Comparison of ENCODE assay signal across 15 mouse cellular contexts in the genomic region with DNA sequence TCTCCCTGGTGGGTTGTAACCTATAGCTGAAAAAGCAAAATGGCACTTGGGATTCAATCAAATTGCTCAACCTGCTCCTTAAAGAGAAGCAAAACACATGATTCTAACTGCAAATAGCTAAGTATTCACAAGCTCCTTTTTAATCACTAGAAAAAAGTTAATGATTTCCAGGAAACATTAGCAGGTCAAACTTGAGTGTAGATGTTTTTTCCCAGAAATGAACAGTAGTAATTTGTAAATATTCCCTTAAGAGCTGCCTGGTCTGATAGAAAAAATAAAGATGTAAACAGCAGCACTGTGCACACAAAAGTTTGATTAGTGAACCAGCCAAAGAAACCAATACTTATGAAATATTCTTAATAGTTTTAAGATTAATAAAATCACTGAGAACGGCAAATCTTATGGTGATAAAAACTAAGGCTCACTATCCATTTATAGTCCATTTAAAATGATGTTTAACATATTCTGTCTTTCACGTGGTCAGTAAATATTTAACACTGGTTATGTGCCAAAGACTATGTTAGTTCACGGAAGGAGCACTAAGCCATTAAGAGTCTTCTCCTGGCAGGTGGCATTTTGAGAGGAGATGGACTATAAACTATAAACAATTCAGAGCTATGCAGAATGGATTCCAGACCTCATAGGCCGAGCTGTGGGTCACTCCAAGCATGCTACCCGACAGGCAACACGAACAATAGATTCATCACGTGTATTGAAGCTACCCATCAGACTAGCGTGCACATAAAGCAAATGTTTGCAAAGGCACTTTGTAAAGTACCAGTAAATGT. TPM values are rescaled to one million over a fixed set of nuclear protein-coding genes. Genes with fewer than 3 reads are reported as not detected.
A peak's percentile ranks its signal among the peaks of the same experiment; 100 is the strongest.
DNase-seq lines count a peak whose midpoint lies in the region; ATAC-seq and TF ChIP-seq lines count a peak whose summit lies in the region.
"Had no signal": no experiment of that assay in that cellular context is flagged by ENCODE, and none has a peak within 500 bp of the region (broad histone marks: within the 10 kb centered on the region; RNA-seq: fewer than 3 reads in every experiment).

No protein-coding gene starts in this region.

- WGBS in liver, embryonic 15.5 days (ENCODE audit: insufficient replicate concordance), result 85% methylated on average over 8 of the region's 8 CpGs
- WGBS in liver, embryonic 12.5 days (ENCODE audit: insufficient replicate concordance), result 82% methylated on average over 8 of the region's 8 CpGs
- WGBS in kidney, embryonic 15.5 days, result 75% methylated on average over 8 of the region's 8 CpGs
- WGBS in liver, postnatal 0 days (ENCODE audit: insufficient replicate concordance), result 79% methylated on average over 8 of the region's 8 CpGs

- TF ChIP-seq CTCF in liver, postnatal 0 days (IDR thresholded peaks at IDR 0.05; ENCODE audit: low read depth), result no peak

- no peak overlapping the region for H3K9ac ChIP-seq in liver, embryonic 15.5 days
- no peak overlapping the region for H3K9ac ChIP-seq in liver, embryonic 12.5 days
- no peak overlapping the region for H3K9ac ChIP-seq in kidney, embryonic 15.5 days
- no peak overlapping the region for H3K9ac ChIP-seq in liver, postnatal 0 days (replicated peaks)
- H3K9ac ChIP-seq: forebrain, embryonic 12.5 days; limb, embryonic 13.5 days; midbrain, embryonic 12.5 days had no signal

- H3K4me1 ChIP-seq in liver, embryonic 15.5 days (replicated peaks), result peaks cover 59% of the 10 kb centered on the region
- peaks cover 68% of the 10 kb centered on the region for H3K4me1 ChIP-seq in liver, embryonic 12.5 days
- peaks cover 2% of the 10 kb centered on the region; the same call in 1 of the 2 replicates for H3K4me1 ChIP-seq in kidney, embryonic 15.5 days
- peaks cover 25% of the 10 kb centered on the region; the same call in 1 of the 2 replicates for H3K4me1 ChIP-seq in liver, postnatal 0 days (ENCODE audit: insufficient read depth)
- H3K4me1 ChIP-seq: forebrain, embryonic 12.5 days; limb, embryonic 13.5 days; midbrain, embryonic 12.5 days had no signal

- H3K9me3 ChIP-seq in liver, embryonic 15.5 days (replicated peaks), result no peaks in the 10 kb centered on the region
- H3K9me3 ChIP-seq in liver, embryonic 12.5 days (replicated peaks), result peaks cover 4% of the 10 kb centered on the region; the same call in 1 of the 2 replicates
- H3K9me3 ChIP-seq in kidney, embryonic 15.5 days (replicated peaks), result no peaks in the 10 kb centered on the region
- no peaks in the 10 kb centered on the region for H3K9me3 ChIP-seq in liver, postnatal 0 days (ENCODE audit: low read length)
- H3K9me3 ChIP-seq: forebrain, embryonic 12.5 days; limb, embryonic 13.5 days; midbrain, embryonic 12.5 days had no signal

- peaks cover 11% of the 10 kb centered on the region for H3K36me3 ChIP-seq in liver, embryonic 15.5 days (replicated peaks)
- H3K36me3 ChIP-seq in liver, embryonic 12.5 days, result peaks cover 20% of the 10 kb centered on the region
- H3K36me3 ChIP-seq in kidney, embryonic 15.5 days, result peaks cover 4% of the 10 kb centered on the region; the same call in 1 of the 2 replicates
- H3K36me3 ChIP-seq in liver, postnatal 0 days (replicated peaks; ENCODE audit: insufficient read depth, low read length), result no peaks in the 10 kb centered on the region
- H3K36me3 ChIP-seq: forebrain, embryonic 12.5 days; midbrain, embryonic 12.5 days had no signal

- H3K4me3 ChIP-seq in liver, embryonic 15.5 days (replicated peaks), result no peak overlapping the region
- H3K4me3 ChIP-seq in liver, embryonic 12.5 days, result no peak overlapping the region
- no peak overlapping the region for H3K4me3 ChIP-seq in kidney, embryonic 15.5 days (replicated peaks)
- H3K4me3 ChIP-seq in liver, postnatal 0 days (ENCODE audit: low read depth, low read length), result no peak overlapping the region
- H3K4me3 ChIP-seq: forebrain, embryonic 12.5 days; limb, embryonic 13.5 days; midbrain, embryonic 12.5 days had no signal

- no peak for ATAC-seq in liver, embryonic 15.5 days (ENCODE audit: insufficient read depth)
- no peak for ATAC-seq in liver, embryonic 12.5 days
- no peak; the same call in 1 of the 2 replicates for ATAC-seq in kidney, embryonic 15.5 days (replicated peaks; ENCODE audit: low FRiP score)
- no peak for ATAC-seq in liver, postnatal 0 days

- 0 out of 2 replicates have a peak overlapping the region, but pooled peaks have one; percentile 56 for H3K27ac ChIP-seq in liver, embryonic 15.5 days (replicated peaks)
- H3K27ac ChIP-seq in liver, embryonic 12.5 days, result no peak overlapping the region
- peak overlapping the region; percentile 54 for H3K27ac ChIP-seq in kidney, embryonic 15.5 days
- H3K27ac ChIP-seq in liver, postnatal 0 days (ENCODE audit: low read depth), result 0 out of 2 replicates have a peak overlapping the region, but pooled peaks have one; percentile 4
- H3K27ac ChIP-seq: forebrain, embryonic 12.5 days; limb, embryonic 13.5 days; macrophage; midbrain, embryonic 12.5 days had no signal

- H3K27me3 ChIP-seq in liver, embryonic 15.5 days, result no peaks in the 10 kb centered on the region
- no peaks in the 10 kb centered on the region for H3K27me3 ChIP-seq in liver, embryonic 12.5 days (replicated peaks)
- H3K27me3 ChIP-seq in kidney, embryonic 15.5 days, result no peaks in the 10 kb centered on the region
- H3K27me3 ChIP-seq in liver, postnatal 0 days (ENCODE audit: insufficient read depth, low read length), result no peaks in the 10 kb centered on the region
- H3K27me3 ChIP-seq: forebrain, embryonic 12.5 days; limb, embryonic 13.5 days; midbrain, embryonic 12.5 days had no signal

- peak; percentile 34 for DNase-seq in kidney, adult 18-20 months
- no peak for DNase-seq in liver, postnatal 0 days
- no peak for DNase-seq in yolk sac, embryonic 10.5 days (ENCODE audit: low spot score)
- no peak for DNase-seq in adipocyte (ENCODE audit: low spot score)
- DNase-seq: adrenal gland, postnatal 25 days; cerebellum, adult 18-20 months; cerebellum, postnatal 36 days; gastrocnemius, postnatal 14 days had no signal

- no peak for TF ChIP-seq EP300 in liver, postnatal 0 days (IDR thresholded peaks at IDR 0.05; ENCODE audit: low read depth)

- no peak overlapping the region for H3K4me2 ChIP-seq in liver, embryonic 15.5 days
- H3K4me2 ChIP-seq in liver, embryonic 12.5 days, result no peak overlapping the region
- H3K4me2 ChIP-seq in kidney, embryonic 15.5 days, result no peak overlapping the region
- no peak overlapping the region for H3K4me2 ChIP-seq in liver, postnatal 0 days (ENCODE audit: low read depth, low read length)
- H3K4me2 ChIP-seq: forebrain, embryonic 12.5 days; limb, embryonic 13.5 days; midbrain, embryonic 12.5 days had no signal

RNA-seq across cellular contexts. Expression of a gene that starts 43.6 kb away (rescaled TPM):
- polyA plus RNA-seq in liver, embryonic 15.5 days (2015; fragmentation: Nextera tagmentation; extraction: Ambion mirVana), result 10.2 and 12.2 TPM in 2 replicates
- 12.9 and 14.2 TPM in 2 replicates for polyA plus RNA-seq in liver, embryonic 12.5 days (2016; fragmentation: Nextera tagmentation; extraction: Ambion mirVana)
- 16.3 and 16.6 TPM in 2 replicates for polyA plus RNA-seq in kidney, embryonic 15.5 days (2015; fragmentation: Nextera tagmentation; extraction: Ambion mirVana)
- polyA plus RNA-seq in liver, postnatal 0 days (2015; fragmentation: Nextera tagmentation; extraction: Ambion mirVana), result 6.4 TPM in 2 replicates
